Mouse (Mus musculus) C2C12 (cell line): ENCODE results near the gene Ddah1.

Source experiments
- CEBPB ChIP-seq: IDR thresholded peaks from one replicate; pipeline ENCODE4 v1.6.1; 2011; ENCODE audit warnings: low read depth, mild to moderate bottlenecking, control low read depth, moderate library complexity
- CTCF ChIP-seq: IDR thresholded peaks from one replicate; pipeline ENCODE4 v1.5.1; 2011; ENCODE audit not compliant: control insufficient read depth, insufficient read depth, insufficient read length
- MAX ChIP-seq: IDR thresholded peaks from one replicate; pipeline ENCODE4 v1.6.1; 2011; ENCODE audit warnings: mild to moderate bottlenecking, control low read depth
- MYOD1 ChIP-seq: IDR thresholded peaks from one replicate; pipeline ENCODE4 v1.6.1; 2011; ENCODE audit warnings: low read depth; ENCODE audit not compliant: control insufficient read depth, insufficient read length
- MYOG ChIP-seq: IDR thresholded peaks from one replicate; pipeline ENCODE4 v1.6.1; 2011; ENCODE audit not compliant: control insufficient read depth, insufficient read length; ENCODE audit errors: extremely low read depth
- USF1 ChIP-seq: IDR thresholded peaks from one replicate; pipeline ENCODE4 v1.6.1; 2011; ENCODE audit warnings: low read depth, mild to moderate bottlenecking, control low read depth, moderate library complexity

DNA sequence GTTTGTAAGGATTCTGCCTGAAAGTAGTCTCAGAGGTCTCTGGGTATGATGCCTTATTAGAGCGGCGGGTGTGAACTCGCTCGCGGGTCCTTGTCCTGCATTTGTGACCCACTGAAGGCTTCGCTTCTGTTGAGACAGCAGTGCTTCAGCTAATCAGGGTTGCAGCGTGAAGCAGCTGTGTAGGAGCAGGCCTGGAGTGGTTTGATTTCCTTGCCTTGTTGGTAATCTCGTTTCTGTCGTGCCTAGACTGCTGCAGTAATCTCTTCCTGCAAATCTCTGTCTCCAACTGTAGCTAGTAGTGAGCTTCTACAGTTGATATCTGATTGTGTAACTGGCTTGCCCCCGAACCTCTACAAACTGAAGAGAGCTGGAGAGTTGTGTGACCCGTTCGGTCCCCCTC, 180.9 kb downstream of the Ddah1 start:
- TF ChIP-seq CTCF, result no peak
- TF ChIP-seq MAX, result no peak
- TF ChIP-seq CEBPB, result no peak
- TF ChIP-seq USF1, result no peak
- TF ChIP-seq MYOG, result no peak
- TF ChIP-seq MYOD1, result no peak
